ENCODE assay signal across 15 mouse cellular contexts in genomic region chr9:15609280-15609930, GRCm38 (mm10). TPM values are rescaled to one million over a fixed set of nuclear protein-coding genes. Genes with fewer than 3 reads are reported as not detected.
DNase-seq lines count a peak whose midpoint lies in the region; ATAC-seq and TF ChIP-seq lines count a peak whose summit lies in the region.
"Had no signal": no experiment of that assay in that cellular context is flagged by ENCODE, and none has a peak within 500 bp of the region (broad histone marks: within the 10 kb centered on the region; RNA-seq: fewer than 3 reads in every experiment).

No protein-coding gene starts in this region.

- no peak overlapping the region for H3K27ac ChIP-seq in left cerebral cortex, adult 2 months
- H3K27ac ChIP-seq in forebrain, embryonic 11.5 days (ENCODE audit: low read depth, low read length), result no peak overlapping the region
- H3K27ac ChIP-seq: stomach, embryonic 15.5 days had no signal

- H3K9ac ChIP-seq in forebrain, embryonic 11.5 days (ENCODE audit: low read length), result no peak overlapping the region
- H3K9ac ChIP-seq: stomach, embryonic 15.5 days had no signal

- ATAC-seq in forebrain, embryonic 11.5 days (replicated peaks; ENCODE audit: low FRiP score), result no peak
- ATAC-seq: intestine, embryonic 16.5 days had no signal

- H3K9me3 ChIP-seq in forebrain, embryonic 11.5 days (ENCODE audit: control insufficient read depth, low read length), result no peaks in the 10 kb centered on the region; the same call in 1 of the 2 replicates
- H3K9me3 ChIP-seq: stomach, embryonic 15.5 days had no signal

- 95% methylated on average over 5 of the region's 5 CpGs for WGBS in forebrain, embryonic 11.5 days

- H3K4me2 ChIP-seq in forebrain, embryonic 11.5 days (ENCODE audit: low read depth, low read length, severe bottlenecking), result no peak overlapping the region
- H3K4me2 ChIP-seq: liver, embryonic 11.5 days; stomach, embryonic 15.5 days had no signal

- H3K4me3 ChIP-seq in left cerebral cortex, adult 2 months, result no peak overlapping the region
- no peak overlapping the region for H3K4me3 ChIP-seq in forebrain, embryonic 11.5 days (ENCODE audit: low read depth, low read length)
- H3K4me3 ChIP-seq: myocyte; stomach, embryonic 15.5 days had no signal

- TF ChIP-seq CTCF in left cerebral cortex, adult 2 months (IDR thresholded peaks at IDR 0.05), result peak; percentile 23

- intact Hi-C loops in left cerebral cortex, adult 2 months (cut with DNase I), result no loop called here

- H3K36me3 ChIP-seq in forebrain, embryonic 11.5 days (ENCODE audit: control insufficient read depth, insufficient read depth, low read length), result no peaks in the 10 kb centered on the region
- H3K36me3 ChIP-seq: stomach, embryonic 15.5 days had no signal

- H3K27me3 ChIP-seq in forebrain, embryonic 11.5 days (ENCODE audit: control insufficient read depth, insufficient read depth, low read length), result no peaks in the 10 kb centered on the region
- H3K27me3 ChIP-seq: stomach, embryonic 15.5 days had no signal

- H3K4me1 ChIP-seq in forebrain, embryonic 11.5 days (replicated peaks; ENCODE audit: control insufficient read depth, insufficient read depth, low read length), result no peaks in the 10 kb centered on the region
- H3K4me1 ChIP-seq: stomach, embryonic 15.5 days had no signal

- no peak for DNase-seq in left cerebral cortex, adult 2 months (ENCODE audit: extremely low spot score in 1 of 2, low spot score in 2 of 2)
- no peak for DNase-seq in left cerebral cortex, adult 11 months (ENCODE audit: low spot score)
- DNase-seq in 416B (ENCODE audit: low read depth) (peak; percentile 7), ZHBTc4 (ENCODE audit: low read depth, low spot score) (peak; percentile 50)
- DNase-seq in CD4-positive helper T cell, adult 2 months (ENCODE audit: low read depth, low spot score), result peak; percentile 58
- no peak for DNase-seq in cerebellum, adult 9-11 months
- DNase-seq in forebrain, embryonic 11.5 days (ENCODE audit: low spot score), result no peak
- DNase-seq: adrenal gland, postnatal 25 days; heart, adult 11 months; heart, postnatal 14 days; kidney, postnatal 4 days had no signal

RNA-seq across cellular contexts. Expression of gene Deup1, which starts 18.3 kb away (rescaled TPM):
- under 1 TPM; 0.35 to 0.45 TPM for total RNA-seq in left cerebral cortex, adult 2 months (2021)
- polyA plus RNA-seq in forebrain, embryonic 11.5 days (2014; fragmentation: Nextera tagmentation; extraction: Ambion mirVana), result 0.67 and 1.5 TPM in 2 replicates
- polyA plus RNA-seq: myocyte had no signal

Comparison
In these comparisons a context has a peak if more than half of its experiments do, and no peak if none do; other contexts are left out.
1. DNase-seq: peak in 416B (single experiment), CD4-positive helper T cell, adult 2 months (single experiment) and ZHBTc4 (single experiment); none in left cerebral cortex, adult 2 months (0 of 2), left cerebral cortex, adult 11 months (single experiment), cerebellum, adult 9-11 months (single experiment) and forebrain, embryonic 11.5 days (single experiment).